Mouse (Mus musculus): ENCODE data around the gene Olfr703.

Gene Olfr703

DNA sequence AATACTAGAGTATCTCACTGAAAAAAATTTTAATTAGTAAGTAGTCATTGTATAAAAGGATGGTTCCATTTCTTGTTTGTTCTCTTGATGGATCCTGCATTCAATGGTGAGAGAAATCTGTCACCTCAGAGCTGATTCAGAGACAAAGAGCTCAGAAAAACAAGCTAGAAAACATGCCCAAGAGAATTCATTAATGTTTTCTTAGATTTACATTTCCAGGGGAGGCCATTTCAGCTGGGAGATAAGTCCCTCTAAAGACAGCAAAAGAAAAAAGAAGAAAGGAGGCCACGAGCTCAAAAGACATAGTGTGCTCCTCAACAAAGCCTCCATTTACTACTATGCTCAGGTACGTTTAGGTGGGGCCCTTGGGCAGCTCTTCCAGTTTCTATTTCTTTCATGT lies at the start of gene Olfr703:
Olfr703 (plus strand) TSS at position 301 of the 400 bp plus-strand sequence.
- no peak for ATAC-seq (ENCODE audit: insufficient number of reproducible peaks, low FRiP score, low TSS enrichment)

DNA sequence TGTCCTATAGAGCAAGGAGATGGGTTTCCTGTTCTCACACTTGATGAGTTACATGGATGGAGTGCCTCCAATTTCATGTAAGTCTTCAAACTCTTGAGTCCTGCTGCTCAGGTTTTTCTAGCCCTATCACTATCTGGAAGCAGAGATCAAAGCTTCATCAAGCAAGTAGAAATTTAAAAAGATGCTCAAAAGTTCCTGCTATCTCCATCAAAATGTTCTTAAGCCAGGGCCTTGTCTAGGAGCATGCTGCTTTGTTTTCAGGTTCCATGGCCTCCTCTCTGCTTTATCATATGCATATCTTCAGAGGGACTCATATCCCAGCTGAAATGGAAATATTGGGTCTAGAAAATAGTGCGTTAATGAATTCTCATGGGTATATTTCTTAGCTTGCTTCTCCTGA lies 34.4 kb upstream of the Olfr703 start, which contains the start of gene Olfr700:
Olfr700 (minus strand) TSS at position 101 of the 400 bp plus-strand sequence.
- no peak for ATAC-seq (ENCODE audit: insufficient number of reproducible peaks, low FRiP score, low TSS enrichment)

DNA sequence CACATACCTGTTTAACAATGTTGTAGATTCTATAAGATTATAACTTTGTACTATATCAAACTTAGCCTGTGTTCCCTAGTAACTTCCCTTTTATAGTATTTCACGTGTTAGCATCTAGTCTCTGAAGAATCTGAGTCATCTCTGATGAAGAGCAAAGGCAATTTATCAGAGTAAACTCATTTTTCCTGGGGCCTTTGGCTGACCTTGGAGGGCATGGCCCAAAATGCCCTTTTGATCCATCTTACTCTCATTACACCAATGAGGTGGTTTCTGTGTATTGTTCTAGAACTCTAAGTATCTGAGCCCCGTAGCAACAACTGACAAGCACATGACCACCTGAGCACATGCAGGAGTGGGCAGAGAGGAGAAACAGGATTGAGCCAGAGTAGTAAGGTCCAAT lies 29.3 kb upstream of the Olfr703 start, which contains the start of gene Olfr701:
Olfr701 (plus strand) TSS at position 301 of the 400 bp plus-strand sequence.
- no peak for ATAC-seq (ENCODE audit: insufficient number of reproducible peaks, low FRiP score, low TSS enrichment)

DNA sequence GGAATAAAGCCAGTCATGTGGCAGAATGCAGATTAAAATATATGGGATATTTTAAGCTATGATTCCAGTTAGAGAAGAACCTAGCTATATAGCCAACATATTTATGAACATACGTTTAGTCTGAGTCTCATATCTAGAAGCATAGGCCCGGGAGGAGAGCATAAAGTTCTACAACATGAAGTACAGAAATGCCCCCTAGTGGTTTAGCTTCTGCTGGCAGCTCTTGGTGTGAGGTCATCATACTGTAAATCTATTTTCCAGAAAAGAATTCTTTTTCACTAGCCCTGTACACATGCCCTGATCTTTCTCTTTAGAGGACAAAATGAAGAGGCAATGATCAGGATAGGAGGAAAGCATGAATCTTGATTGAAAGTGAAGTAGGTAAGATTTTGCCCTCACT lies 27.4 kb upstream of the Olfr703 start:
- ATAC-seq (ENCODE audit: insufficient number of reproducible peaks, low FRiP score, low TSS enrichment): no peak

DNA sequence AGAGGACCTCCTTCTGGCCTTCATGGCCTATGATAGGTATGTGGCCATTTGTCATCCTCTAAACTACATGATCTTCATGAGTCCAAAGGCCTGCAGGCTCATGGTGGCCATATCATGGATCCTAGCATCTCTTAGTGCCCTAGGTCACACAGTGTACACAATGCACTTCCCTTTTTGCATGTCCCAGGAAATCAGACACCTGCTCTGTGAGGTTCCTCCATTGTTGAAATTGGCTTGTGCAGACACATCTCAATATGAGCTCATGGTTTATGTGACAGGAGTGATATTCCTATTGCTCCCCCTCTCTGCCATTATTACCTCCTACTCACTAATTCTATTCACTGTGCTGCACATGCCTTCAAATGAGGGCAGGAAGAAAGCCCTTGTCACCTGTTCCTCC lies 24.7 kb upstream of the Olfr703 start:
- no peak for ATAC-seq (ENCODE audit: insufficient number of reproducible peaks, low FRiP score, low TSS enrichment)

DNA sequence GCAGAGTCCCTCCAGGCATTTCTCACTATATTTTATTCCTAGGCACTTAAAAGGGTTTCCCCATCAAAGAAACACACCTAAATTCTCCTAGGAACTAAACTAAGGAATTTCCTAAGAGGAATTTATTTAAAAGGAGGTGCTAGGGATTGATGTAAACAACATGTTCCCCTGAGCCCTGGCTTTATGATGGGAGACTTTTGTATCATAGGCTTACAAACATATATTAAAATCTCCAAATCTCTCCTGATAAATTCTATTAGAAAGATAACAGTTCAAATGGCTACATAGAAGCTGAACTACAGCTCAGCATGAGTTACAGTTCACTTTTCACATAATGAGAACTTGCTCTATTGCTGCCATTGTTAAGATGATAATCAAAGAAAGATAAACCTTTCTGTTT lies 9.4 kb upstream of the Olfr703 start, which contains the start of gene Olfr702:
Olfr702 (minus strand) TSS at position 101 of the 400 bp plus-strand sequence.
- ATAC-seq (ENCODE audit: insufficient number of reproducible peaks, low FRiP score, low TSS enrichment): no peak

DNA sequence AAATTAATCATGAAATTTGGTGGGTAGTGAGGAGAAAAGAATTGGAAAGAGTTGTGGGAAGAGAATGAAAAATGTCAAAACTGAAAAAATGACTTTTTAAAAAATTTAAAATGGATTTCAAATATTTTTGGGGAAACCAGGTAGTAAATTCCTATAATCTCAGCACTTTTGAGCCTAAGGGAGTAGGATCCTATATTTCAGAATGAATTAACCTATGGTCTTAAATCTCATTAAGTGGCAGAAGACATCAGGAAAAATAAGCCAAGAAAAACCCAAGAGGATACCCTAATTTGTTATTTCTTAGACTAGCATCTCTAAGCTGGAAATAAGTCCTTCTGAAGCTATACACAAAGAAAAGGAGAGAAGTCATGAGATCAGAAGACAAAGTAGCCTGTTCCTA lies 19.7 kb downstream of the Olfr703 start, which contains the start of gene Olfr704:
Olfr704 (plus strand) TSS at position 301 of the 400 bp plus-strand sequence.
- no peak for ATAC-seq (ENCODE audit: insufficient number of reproducible peaks, low FRiP score, low TSS enrichment)

DNA sequence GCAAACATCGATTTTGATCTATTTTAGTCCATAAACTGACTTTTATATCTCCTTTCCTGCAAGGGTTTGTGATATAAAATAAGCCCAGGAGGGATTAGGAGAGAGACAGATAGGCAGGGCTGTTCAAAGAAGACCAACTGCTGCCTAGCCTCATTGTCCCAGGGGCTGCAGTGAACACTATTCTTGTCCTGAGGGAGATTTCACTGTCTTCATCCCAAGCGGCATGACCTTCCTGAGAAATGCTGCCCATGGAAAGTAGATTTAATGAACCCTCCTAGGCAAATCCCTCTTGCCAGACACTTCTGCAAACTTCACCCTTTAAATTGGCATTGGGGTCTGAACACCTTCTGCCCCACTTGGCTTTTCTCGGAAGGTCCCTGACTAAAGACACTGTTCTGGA lies 33.6 kb downstream of the Olfr703 start, which contains the start of gene Olfr705:
Olfr705 (minus strand) TSS at position 101 of the 400 bp plus-strand sequence.
- no peak for ATAC-seq (ENCODE audit: insufficient number of reproducible peaks, low FRiP score, low TSS enrichment)

DNA sequence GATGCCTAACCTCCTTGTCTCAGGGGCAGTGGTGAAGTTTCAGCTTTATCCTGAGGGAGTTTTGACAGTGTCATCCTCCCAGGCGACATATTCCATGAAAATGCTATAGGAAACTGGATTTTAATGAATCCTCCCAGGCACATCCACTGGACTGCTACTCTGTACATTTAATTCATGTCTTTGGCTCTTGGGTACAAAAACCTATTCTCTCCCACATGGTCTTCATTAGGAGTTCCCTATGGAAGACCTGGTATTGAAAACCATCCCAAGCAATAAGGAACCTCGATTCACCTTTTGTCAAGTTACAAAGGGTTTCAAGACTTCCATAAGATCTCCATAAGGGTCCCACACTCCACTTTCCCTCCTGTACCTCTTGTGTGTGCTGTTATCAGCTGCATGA lies 44.9 kb downstream of the Olfr703 start, which contains the start of gene Olfr706:
Olfr706 (minus strand) TSS at position 101 of the 400 bp plus-strand sequence.
- ATAC-seq (ENCODE audit: insufficient number of reproducible peaks, low FRiP score, low TSS enrichment): no peak
